Mouse (Mus musculus) hindbrain, embryonic 16.5 days (tissue): ENCODE data around the gene Uck2. TPM values are rescaled to one million over a fixed set of nuclear protein-coding genes. Genes with fewer than 3 reads are reported as not detected.

ENCODE experiments used
- ATAC-seq: fragments of 200-750 bp; cut with Nextera tagmentation; 2 replicates; pipeline ENCODE4 v1.8.0; 2017; ENCODE audit warnings: moderate TSS enrichment, moderate library complexity
- H3K27ac ChIP-seq: fragments of 300-500 bp; sonication (generic); 2 replicates; pipeline ENCODE4 v1.5.1; 2014; ENCODE audit warnings: low read depth, mild to moderate bottlenecking, control low read depth, low read length, moderate library complexity
- H3K27me3 ChIP-seq: fragments of 300-500 bp; sonication (generic); replicated peaks from 2 replicates; pipeline ENCODE4 v1.6.1; 2014; ENCODE audit warnings: low read length; ENCODE audit not compliant: control insufficient read depth, insufficient read depth
- H3K36me3 ChIP-seq: fragments of 300-500 bp; sonication (generic); 2 replicates; pipeline ENCODE4 v1.6.1; 2014; ENCODE audit warnings: mild to moderate bottlenecking, low read length, moderate library complexity, mixed read lengths; ENCODE audit not compliant: control insufficient read depth, insufficient read depth
- H3K4me1 ChIP-seq: fragments of 300-500 bp; sonication (generic); 2 replicates; pipeline ENCODE4 v1.6.1; 2014; ENCODE audit warnings: low read depth, low read length; ENCODE audit not compliant: control insufficient read depth, insufficient read depth
- H3K4me2 ChIP-seq: fragments of 300-500 bp; sonication (generic); 2 replicates; pipeline ENCODE4 v1.6.1; 2014; ENCODE audit warnings: mild to moderate bottlenecking, low read length, control low read depth, moderate library complexity
- H3K4me3 ChIP-seq: fragments of 300-500 bp; sonication (generic); 2 replicates; pipeline ENCODE4 v1.5.1; 2014; ENCODE audit warnings: mild to moderate bottlenecking, low read length, control low read depth, moderate library complexity
- H3K9ac ChIP-seq: fragments of 300-500 bp; sonication (generic); 2 replicates; pipeline ENCODE4 v1.6.1; 2014; ENCODE audit warnings: low read depth, mild to moderate bottlenecking, control low read depth, low read length, moderate library complexity
- H3K9me3 ChIP-seq: fragments of 300-500 bp; sonication (generic); 2 replicates; pipeline ENCODE4 v1.6.1; 2014; ENCODE audit warnings: mild to moderate bottlenecking, low read length, moderate library complexity; ENCODE audit not compliant: control insufficient read depth
- WGBS: fragments of 180-500 bp; shearing (Covaris S2); extraction: QIAGEN DNeasy Blood & Tissue Kit; methylation state at CpG from one replicate; pipeline ENCODE4 v1.1.7; 2014; 5-methylcytosine and 5-hydroxymethylcytosine counted together
- polyA plus RNA-seq: library from polyadenylated mRNA; unstranded; fragments of >200 nt; fragmentation: Nextera tagmentation; extraction: Ambion mirVana; gene quantifications from 2 replicates; pipeline ENCODE4 v1.2.1, GENCODE M21; 2015

Uck2 gene
- polyA plus RNA-seq, 1 experiment from 2014 or later: 43.0 TPM

DNA sequence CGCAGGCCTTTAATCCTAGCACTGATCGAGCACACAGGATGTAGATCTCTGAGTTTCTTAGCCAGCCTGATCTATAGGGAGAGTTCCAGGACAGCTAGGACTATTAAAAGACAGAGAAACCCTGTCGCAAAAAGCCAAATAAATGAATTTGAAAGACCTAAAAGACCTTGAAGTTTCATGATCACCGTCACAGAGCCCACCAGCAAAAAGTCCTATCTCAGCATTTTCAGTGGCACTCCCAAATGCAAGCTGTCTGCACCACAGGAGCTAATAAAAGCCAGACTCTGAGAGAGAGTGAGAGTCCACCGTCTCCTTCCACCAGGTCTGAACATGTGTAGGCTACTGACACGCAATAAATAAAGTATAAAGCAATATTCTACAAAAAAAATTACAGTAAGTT is 6.7 kb downstream of the Uck2 start:
- H3K4me2 ChIP-seq: no peak overlapping the region
- no peaks in the 10 kb centered on the region for H3K9me3 ChIP-seq
- ATAC-seq: no peak
- H3K36me3 ChIP-seq: no peaks in the 10 kb centered on the region
- no peak overlapping the region for H3K4me3 ChIP-seq
- H3K27ac ChIP-seq: no peak overlapping the region
- H3K27me3 ChIP-seq: no peaks in the 10 kb centered on the region
- H3K9ac ChIP-seq: no peak overlapping the region
- 78% methylated on average over 6 of the region's 6 CpGs for WGBS
- peaks cover 17% of the 10 kb centered on the region for H3K4me1 ChIP-seq

- WGBS: 80% methylated on average over 12 of the region's 12 CpGs
- no peaks in the 10 kb centered on the region for H3K36me3 ChIP-seq
- no peak for ATAC-seq
- H3K27ac ChIP-seq: no peak overlapping the region
- H3K4me1 ChIP-seq: peaks cover 23% of the 10 kb centered on the region
- no peaks in the 10 kb centered on the region for H3K27me3 ChIP-seq
- H3K9ac ChIP-seq: no peak overlapping the region
- no peak overlapping the region for H3K4me2 ChIP-seq
- no peak overlapping the region for H3K4me3 ChIP-seq
- no peaks in the 10 kb centered on the region for H3K9me3 ChIP-seq
These were observed 10.3 kb downstream of the Uck2 start for GRCm38 (mm10) chr1:167274646-167275390.

GRCm38 (mm10) chr1:167273380-167274163 is 11.5 kb downstream of the Uck2 start:
- ATAC-seq: no peak
- peaks cover 31% of the 10 kb centered on the region for H3K4me1 ChIP-seq
- H3K9ac ChIP-seq: no peak overlapping the region
- H3K4me3 ChIP-seq: no peak overlapping the region
- H3K4me2 ChIP-seq: no peak overlapping the region
- no peaks in the 10 kb centered on the region for H3K36me3 ChIP-seq
- WGBS: 60% methylated on average over 14 of the region's 14 CpGs
- H3K27me3 ChIP-seq: no peaks in the 10 kb centered on the region
- no peak overlapping the region for H3K27ac ChIP-seq
- H3K9me3 ChIP-seq: no peaks in the 10 kb centered on the region

DNA sequence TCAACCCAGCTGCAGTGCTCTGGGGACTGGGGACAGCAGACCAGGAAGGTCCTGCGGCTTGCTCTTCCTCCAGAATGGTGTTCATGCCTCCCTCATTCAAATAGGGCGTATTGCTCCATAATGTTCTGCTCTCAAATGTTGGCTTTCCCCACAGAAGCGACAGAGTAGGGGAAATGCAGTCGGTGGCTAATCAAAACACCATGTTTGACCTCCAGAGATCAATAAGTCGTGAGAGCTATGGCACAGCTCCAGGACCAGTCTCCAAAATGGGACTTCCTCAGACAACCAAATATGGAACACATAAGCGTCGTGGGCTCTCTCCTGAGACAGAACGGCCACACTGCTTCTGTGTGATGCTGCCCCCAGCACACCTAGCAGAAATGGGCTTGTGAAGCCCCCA is 13.3 kb downstream of the Uck2 start:
- no peak overlapping the region for H3K27ac ChIP-seq
- no peak for ATAC-seq
- no peaks in the 10 kb centered on the region for H3K9me3 ChIP-seq
- no peak overlapping the region for H3K4me2 ChIP-seq
- 51% methylated on average over 8 of the region's 8 CpGs for WGBS
- no peaks in the 10 kb centered on the region for H3K36me3 ChIP-seq
- no peak overlapping the region for H3K9ac ChIP-seq
- no peak overlapping the region for H3K4me3 ChIP-seq
- peaks cover 31% of the 10 kb centered on the region for H3K4me1 ChIP-seq
- no peaks in the 10 kb centered on the region for H3K27me3 ChIP-seq

DNA sequence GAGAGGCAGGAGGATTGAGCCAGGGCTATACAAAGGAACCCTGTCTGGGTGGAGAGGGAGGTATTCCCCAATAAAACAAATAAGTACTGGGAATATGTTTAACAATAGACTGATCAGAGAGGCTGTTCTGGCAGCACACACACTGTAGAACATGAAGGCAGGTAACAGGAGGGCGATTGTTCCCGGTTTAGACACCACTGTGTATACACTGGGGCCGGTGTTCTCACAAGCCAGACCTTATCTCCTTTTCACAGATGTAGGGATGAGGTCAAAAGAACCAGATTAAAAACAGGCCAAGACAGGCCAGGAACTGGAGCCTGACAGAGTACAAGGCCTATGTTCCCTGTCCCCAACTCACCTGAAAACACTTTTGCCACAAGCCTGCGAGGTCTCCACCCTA is 13.8 kb downstream of the Uck2 start:
- Histone ChIP-seq H3K27ac (no peak overlapping the region), H3K4me2 (no peak overlapping the region), H3K27me3 (no peaks in the 10 kb centered on the region), H3K9ac (no peak overlapping the region), H3K4me1 (peaks cover 31% of the 10 kb centered on the region), H3K36me3 (no peaks in the 10 kb centered on the region), H3K4me3 (no peak overlapping the region), H3K9me3 (no peaks in the 10 kb centered on the region)
- no peak for ATAC-seq
- WGBS: 40% methylated on average over 4 of the region's 4 CpGs

- Histone ChIP-seq H3K4me2 (peak overlapping the region; percentile 52), H3K4me3 (peak overlapping the region; percentile 17), H3K36me3 (no peaks in the 10 kb centered on the region), H3K9ac (peak overlapping the region; percentile 12), H3K27me3 (no peaks in the 10 kb centered on the region), H3K27ac (peak overlapping the region; percentile 59), H3K4me1 (peaks cover 31% of the 10 kb centered on the region), H3K9me3 (no peaks in the 10 kb centered on the region)
- peak; percentile 69 for ATAC-seq
- WGBS: 5% methylated on average over 19 of the region's 19 CpGs
These were observed 14.6 kb downstream of the Uck2 start for GRCm38 (mm10) chr1:167270342-167271111.

DNA sequence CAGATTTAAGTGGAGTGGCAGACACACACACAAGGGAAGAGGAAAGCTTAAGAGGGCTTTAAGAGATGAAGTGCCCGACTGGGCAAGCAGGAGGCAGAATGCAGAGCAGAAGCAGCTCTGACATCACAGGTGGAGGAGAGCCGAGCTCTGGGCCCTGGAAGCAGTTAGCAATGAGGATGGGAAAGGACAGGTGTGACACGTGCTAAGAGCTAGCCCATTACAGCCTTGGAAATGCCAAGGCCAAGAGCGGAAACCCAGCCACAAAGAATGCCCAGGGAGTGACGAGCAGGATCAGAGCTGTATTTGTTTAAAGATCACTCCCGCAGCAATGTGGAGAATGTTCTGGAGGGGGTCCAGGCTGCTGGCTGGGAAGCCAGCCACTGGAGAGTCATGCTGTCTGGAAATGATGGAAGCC is 15.3 kb downstream of the Uck2 start:
- H3K27ac ChIP-seq: peak overlapping the region; percentile 59; the same call in 1 of the 2 replicates
- ATAC-seq: peak; percentile 65
- peak overlapping the region; percentile 52 for H3K4me2 ChIP-seq
- H3K9me3 ChIP-seq: no peaks in the 10 kb centered on the region
- H3K27me3 ChIP-seq: no peaks in the 10 kb centered on the region
- 10% methylated on average over 6 of the region's 6 CpGs for WGBS
- H3K9ac ChIP-seq: peak overlapping the region; percentile 3; the same call in 1 of the 2 replicates
- no peaks in the 10 kb centered on the region for H3K36me3 ChIP-seq
- peak overlapping the region; percentile 17 for H3K4me3 ChIP-seq
- peaks cover 31% of the 10 kb centered on the region for H3K4me1 ChIP-seq

DNA sequence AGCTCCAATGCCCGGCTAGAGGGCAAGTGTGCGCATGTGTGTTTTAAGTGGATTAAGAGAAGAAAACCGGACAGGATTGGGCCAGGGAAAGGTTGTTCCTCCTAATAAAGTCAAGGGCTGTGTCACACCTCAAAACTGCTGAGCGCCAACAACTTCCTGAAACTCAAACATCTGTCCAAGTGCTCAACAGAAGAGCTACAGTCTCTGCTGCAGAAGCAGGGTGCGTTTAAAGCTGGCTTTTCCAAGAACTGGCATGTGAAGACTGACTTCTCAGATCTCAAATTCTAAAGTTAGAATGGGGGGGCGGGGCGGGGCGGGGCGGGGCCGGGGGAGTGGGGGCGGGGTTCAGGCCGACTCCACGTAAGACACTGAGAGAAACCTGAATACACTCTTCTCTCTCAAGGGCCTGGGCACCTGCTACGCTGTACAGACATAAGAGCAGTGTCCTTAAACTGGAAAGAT is 15.7 kb downstream of the Uck2 start:
- 32% methylated on average over 14 of the region's 14 CpGs for WGBS
- H3K36me3 ChIP-seq: no peaks in the 10 kb centered on the region
- H3K9me3 ChIP-seq: no peaks in the 10 kb centered on the region
- H3K27ac ChIP-seq: peak overlapping the region; percentile 59; the same call in 1 of the 2 replicates
- H3K4me3 ChIP-seq: no peak overlapping the region
- H3K4me2 ChIP-seq: peak overlapping the region; percentile 52; the same call in 1 of the 2 replicates
- peak; percentile 15 for ATAC-seq
- no peak overlapping the region for H3K9ac ChIP-seq
- H3K27me3 ChIP-seq: no peaks in the 10 kb centered on the region
- peaks cover 31% of the 10 kb centered on the region for H3K4me1 ChIP-seq
